Mouse (Mus musculus) thymus, adult 2 months (tissue): Measurements from ENCODE around the gene Ran. TPM values are rescaled to one million over a fixed set of nuclear protein-coding genes. Genes with fewer than 3 reads are reported as not detected.

ENCODE experiments used
- DNase-seq: peaks from one replicate; pipeline ENCODE4 v3.0.0; 2021
- H3K27ac ChIP-seq: fragments of 200-500 bp; 2 replicates; pipeline ENCODE4 v1.5.1; 2012; ENCODE audit warnings: low read length, control low read depth; ENCODE audit not compliant: control insufficient read depth, insufficient read depth
- H3K27me3 ChIP-seq: fragments of 200-500 bp; 2 replicates; pipeline ENCODE4 v1.6.1; 2012; ENCODE audit warnings: mild to moderate bottlenecking, low read length, moderate library complexity, mixed read lengths; ENCODE audit not compliant: control insufficient read depth, insufficient read depth
- H3K36me3 ChIP-seq: fragments of 200-500 bp; 2 replicates; pipeline ENCODE4 v1.6.1; 2012; ENCODE audit warnings: mild to moderate bottlenecking, low read length, moderate library complexity; ENCODE audit not compliant: control insufficient read depth, insufficient read depth
- H3K4me1 ChIP-seq: fragments of 200-500 bp; replicated peaks from 2 replicates; pipeline ENCODE4 v1.6.1; 2012; ENCODE audit warnings: low read length; ENCODE audit not compliant: control insufficient read depth, insufficient read depth
- H3K4me3 ChIP-seq: fragments of 200-500 bp; 2 replicates; pipeline ENCODE4 v1.5.1; 2012; ENCODE audit warnings: mild to moderate bottlenecking, low read length, control low read depth, moderate library complexity; ENCODE audit not compliant: control insufficient read depth, insufficient read depth
- CTCF ChIP-seq: fragments of 200-500 bp; IDR thresholded peaks from 2 replicates; pipeline ENCODE4 v1.5.1; 2012; ENCODE audit warnings: mild to moderate bottlenecking, control low read depth, low read length, moderate library complexity, borderline replicate concordance; ENCODE audit not compliant: control insufficient read depth, poor library complexity, insufficient read depth; ENCODE audit errors: extremely low read depth
- POLR2A ChIP-seq: fragments of 200-500 bp; IDR thresholded peaks from 2 replicates; pipeline ENCODE4 v1.6.1; 2012; ENCODE audit warnings: mild to moderate bottlenecking, low read length, control low read depth, moderate library complexity; ENCODE audit not compliant: control insufficient read depth, poor library complexity, insufficient read depth; ENCODE audit errors: extremely low read depth
- WGBS: fragments of 180-500 bp; shearing (Covaris S2); methylation state at CpG from one replicate; pipeline ENCODE4 v1.1.7; 2018; 5-methylcytosine and 5-hydroxymethylcytosine counted together
- polyA plus RNA-seq: library from polyadenylated mRNA; depleted of rRNA; stranded (reverse); fragments of >200 nt; gene quantifications from 2 replicates; pipeline ENCODE4 v1.2.3, GENCODE M21; 2012; rRNA removed

The Ran gene
- polyA plus RNA-seq, 1 experiment = 145 TPM

- WGBS = 95% methylated on average over 8 of the region's 8 CpGs
- Histone ChIP-seq H3K36me3 (no peaks in the 10 kb centered on the region), H3K4me3 (no peak overlapping the region), H3K27ac (no peak overlapping the region), H3K27me3 (no peaks in the 10 kb centered on the region), H3K4me1 (peaks cover 3% of the 10 kb centered on the region; the same call in 1 of the 2 replicates)
- no peak for DNase-seq
- TF ChIP-seq POLR2A = no peak
- TF ChIP-seq CTCF = no peak
Observed at GRCm38 (mm10) chr5:129066541-129067230, 46.8 kb downstream of the Ran start.

DNA sequence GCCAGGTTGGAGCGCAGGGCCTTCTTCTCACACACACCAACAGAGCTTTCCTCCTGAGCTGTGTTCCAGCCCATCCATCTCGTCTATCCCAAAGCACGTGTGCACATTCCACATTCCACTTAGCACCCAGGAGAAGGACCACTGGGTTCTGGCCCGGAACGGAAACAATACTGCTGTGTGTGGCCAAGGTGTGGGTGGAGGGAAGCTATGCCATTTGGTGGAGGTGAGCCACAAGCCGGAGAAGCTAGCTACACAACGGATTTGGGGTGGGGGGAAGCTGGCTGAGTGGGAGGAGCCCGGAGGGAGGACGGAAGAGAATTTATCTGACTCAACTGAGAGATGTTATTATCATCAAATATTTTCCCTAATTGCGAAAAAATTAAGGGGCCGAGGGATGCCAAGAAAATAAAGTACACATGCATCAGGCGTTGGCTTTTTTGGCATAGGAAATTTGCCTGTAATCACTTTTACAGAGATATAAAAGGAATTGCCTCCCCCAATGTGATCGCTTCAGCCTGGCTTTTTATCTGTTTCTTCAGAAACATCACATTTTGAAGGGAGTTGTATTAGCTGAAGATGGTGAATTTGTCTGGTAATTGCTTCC is 47.5 kb downstream of the Ran start:
- Histone ChIP-seq H3K4me1 (peaks cover 3% of the 10 kb centered on the region; the same call in 1 of the 2 replicates), H3K27me3 (no peaks in the 10 kb centered on the region), H3K4me3 (no peak overlapping the region), H3K27ac (no peak overlapping the region), H3K36me3 (no peaks in the 10 kb centered on the region)
- no peak for DNase-seq
- 78% methylated on average over 13 of the region's 13 CpGs for WGBS
- TF ChIP-seq POLR2A = no peak
- no peak for TF ChIP-seq CTCF

- WGBS = 90% methylated on average over 14 of the region's 14 CpGs
- 0 out of 2 replicates have a peak, but pooled peaks cover 4% of the 10 kb centered on the region for H3K4me1 ChIP-seq
Observed at GRCm38 (mm10) chr5:129071761-129072280, 52.0 kb downstream of the Ran start.

GRCm38 (mm10) chr5:129073404-129073803 is 53.5 kb downstream of the Ran start:
- DNase-seq = no peak
- Histone ChIP-seq H3K27me3 (no peaks in the 10 kb centered on the region), H3K4me3 (no peak overlapping the region), H3K36me3 (no peaks in the 10 kb centered on the region), H3K27ac (no peak overlapping the region), H3K4me1 (peaks cover 4% of the 10 kb centered on the region; the same call in 1 of the 2 replicates)
- 78% methylated on average over 6 of the region's 6 CpGs for WGBS
- TF ChIP-seq CTCF (no peak), POLR2A (no peak)

More at GRCm38 (mm10) chr5:129071761-129072280, 52.0 kb downstream of the Ran start:
- TF ChIP-seq POLR2A (no peak), CTCF (no peak)
- no peaks in the 10 kb centered on the region for H3K36me3 ChIP-seq
- no peak for DNase-seq
- no peak overlapping the region for H3K27ac ChIP-seq
- H3K4me3 ChIP-seq = no peak overlapping the region
- H3K27me3 ChIP-seq = no peaks in the 10 kb centered on the region

Other genes starting within 250 kb of the Ran start
- gene Rimbp2, start 66.6 kb upstream of the Ran start, polyA plus RNA-seq = 0.11 and 0.17 TPM in 2 replicates
- 24.1 and 27.2 TPM in 2 replicates for gene Stx2, start 11.5 kb upstream of the Ran start, polyA plus RNA-seq
- gene Adgrd1, start 76.7 kb downstream of the Ran start, polyA plus RNA-seq = 3.3 TPM in 2 replicates